ENCODE assay signal across 9 mouse cellular contexts in genomic region chr19:27663296-27663695, GRCm38 (mm10).
"Had no signal": no experiment of that assay in that cellular context is flagged by ENCODE, and none has a peak within 500 bp of the region (broad histone marks: within the 10 kb centered on the region; RNA-seq: fewer than 3 reads in every experiment).

No protein-coding gene starts in this region.

- DNase-seq: kidney, adult 11 months; kidney, adult 9 months; kidney, postnatal 4 days; liver; lung, adult 2 months; right cerebral cortex, postnatal 4 days; spleen, adult 18-20 months; thymus, adult 2 months; thymus, postnatal 25 days had no signal
